Mouse (Mus musculus) embryonic fibroblast, embryonic 13.5 days (primary cell): ENCODE data around the gene Slx4ip. TPM values are rescaled to one million over a fixed set of nuclear protein-coding genes. Genes with fewer than 3 reads are reported as not detected.

Experiments used
- H3K27ac ChIP-seq: 2 replicates; pipeline ENCODE4 v1.5.1; 2012; ENCODE audit warnings: low read length, control low read depth, inconsistent platforms; ENCODE audit not compliant: insufficient read depth
- H3K4me1 ChIP-seq: 2 replicates; pipeline ENCODE4 v1.6.1; 2011; ENCODE audit warnings: low read length; ENCODE audit not compliant: control insufficient read depth, insufficient read depth
- H3K4me3 ChIP-seq: 2 replicates; pipeline ENCODE4 v1.5.1; 2011; ENCODE audit warnings: mild to moderate bottlenecking, control low read depth, low read length; ENCODE audit not compliant: insufficient read depth
- CTCF ChIP-seq: IDR thresholded peaks from 2 replicates; pipeline ENCODE4 v1.5.1; 2011; ENCODE audit warnings: mild to moderate bottlenecking, control low read depth, low read length, moderate library complexity, borderline replicate concordance; ENCODE audit not compliant: insufficient read depth
- POLR2A ChIP-seq: IDR thresholded peaks from 2 replicates; pipeline ENCODE4 v1.6.1; 2011; ENCODE audit warnings: low read depth, mild to moderate bottlenecking, control low read depth, low read length, moderate library complexity
- polyA plus RNA-seq: library from polyadenylated mRNA; stranded (reverse); fragments of >200 nt; gene quantifications from 2 replicates; pipeline ENCODE4 v1.2.4, GENCODE M21; 2011; ENCODE audit warnings: low read depth; ENCODE audit not compliant: missing spikeins, insufficient read length

The Slx4ip gene
- polyA plus RNA-seq, 1 experiment, result 7.2 TPM

DNA sequence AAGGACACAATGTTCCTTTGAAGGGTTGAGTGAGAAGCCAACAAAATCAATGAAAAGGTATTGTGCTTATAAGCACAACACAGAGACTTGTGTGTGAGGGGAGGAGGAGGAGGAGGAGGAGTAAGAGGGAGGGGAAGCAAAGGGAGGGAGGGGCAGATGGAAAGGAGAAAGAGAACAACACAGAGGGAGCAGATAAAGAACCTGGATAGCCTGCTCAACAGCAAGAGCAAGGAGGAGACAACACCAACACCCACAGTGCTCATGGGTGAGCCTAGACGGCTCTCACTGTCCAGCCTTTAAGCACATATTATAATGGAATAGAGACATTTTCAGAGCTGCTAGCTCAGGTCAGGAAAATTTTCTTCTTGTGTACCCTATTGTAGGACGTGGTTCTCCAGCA lies 18.3 kb downstream of the Slx4ip start:
- TF ChIP-seq POLR2A (no peak), CTCF (no peak)
- H3K27ac ChIP-seq, result no peak overlapping the region
- H3K4me3 ChIP-seq, result no peak overlapping the region
- no peaks in the 10 kb centered on the region for H3K4me1 ChIP-seq

DNA sequence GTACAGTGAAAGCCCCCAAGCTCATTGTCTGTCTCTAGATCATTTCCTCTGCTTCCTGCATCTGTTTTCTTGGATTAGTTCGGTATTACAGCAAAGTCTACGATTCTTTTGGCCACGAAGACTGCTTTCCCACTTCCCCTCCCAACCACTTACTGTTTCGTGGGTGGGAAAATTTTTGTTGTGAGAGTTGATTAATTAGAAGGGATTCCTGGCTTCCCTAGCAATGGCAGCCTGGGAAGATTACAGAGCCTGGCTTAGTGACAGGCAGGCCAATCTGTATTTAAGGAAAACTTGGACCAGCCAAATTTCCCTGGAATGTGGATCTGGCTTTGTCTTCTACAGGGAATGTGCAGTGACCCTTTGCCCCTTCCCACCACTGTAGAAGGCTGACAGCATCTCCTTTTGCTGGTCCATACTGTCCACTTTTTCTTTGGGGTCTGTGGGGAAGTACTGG lies 21.0 kb downstream of the Slx4ip start:
- Histone ChIP-seq H3K4me1 (peaks cover 8% of the 10 kb centered on the region), H3K4me3 (no peak overlapping the region), H3K27ac (no peak overlapping the region)
- TF ChIP-seq POLR2A (no peak), CTCF (no peak)

DNA sequence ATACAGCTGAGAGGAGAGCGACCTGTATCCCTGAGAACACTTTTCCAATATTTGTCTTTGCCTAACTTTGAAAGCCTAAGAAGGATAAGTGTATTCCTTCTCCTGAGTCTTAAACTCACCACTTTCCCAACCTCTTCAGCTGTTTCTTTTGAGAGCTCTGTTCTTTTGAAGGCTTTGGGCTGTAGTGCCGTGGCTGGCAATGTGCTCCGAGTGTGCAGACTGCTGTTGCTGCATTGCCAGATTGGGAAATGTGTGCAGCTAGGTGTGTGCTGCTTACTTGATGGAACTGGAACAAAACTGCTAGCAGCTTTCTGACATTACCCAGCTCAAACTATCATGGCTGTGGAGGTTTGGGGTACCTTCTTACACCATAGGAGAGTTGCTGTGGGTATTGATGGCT lies 22.0 kb downstream of the Slx4ip start:
- Histone ChIP-seq H3K27ac (no peak overlapping the region), H3K4me3 (no peak overlapping the region), H3K4me1 (peaks cover 8% of the 10 kb centered on the region)
- no peak for TF ChIP-seq POLR2A
- no peak for TF ChIP-seq CTCF

DNA sequence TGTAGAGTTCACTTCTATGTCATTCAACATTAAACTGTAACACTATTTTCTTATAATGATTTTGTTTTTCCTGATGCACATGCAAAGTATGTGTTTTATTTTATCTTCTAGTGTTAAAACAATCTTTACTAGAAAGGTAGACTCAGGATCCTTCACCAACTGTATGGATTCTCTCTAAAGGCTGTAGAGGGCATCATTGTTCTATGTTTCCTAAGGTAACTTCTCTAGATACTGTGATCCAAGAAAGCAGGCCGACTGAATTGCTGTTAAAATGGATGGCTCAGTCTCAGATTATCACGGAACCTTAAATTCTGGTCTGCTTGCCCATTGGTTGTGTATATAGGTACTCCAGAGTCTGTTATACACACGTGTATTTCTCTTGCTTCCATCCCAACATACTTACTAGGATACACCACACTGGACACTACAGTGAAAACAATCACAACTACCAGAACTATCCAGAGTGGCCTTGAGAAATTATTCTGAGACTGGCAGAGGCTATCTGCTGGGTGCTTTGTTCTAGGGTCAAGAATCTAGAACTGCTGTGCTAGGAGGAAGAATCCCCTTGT lies 23.4 kb downstream of the Slx4ip start:
- Histone ChIP-seq H3K4me3 (no peak overlapping the region), H3K27ac (no peak overlapping the region), H3K4me1 (peaks cover 9% of the 10 kb centered on the region)
- TF ChIP-seq CTCF (no peak), POLR2A (no peak)

DNA sequence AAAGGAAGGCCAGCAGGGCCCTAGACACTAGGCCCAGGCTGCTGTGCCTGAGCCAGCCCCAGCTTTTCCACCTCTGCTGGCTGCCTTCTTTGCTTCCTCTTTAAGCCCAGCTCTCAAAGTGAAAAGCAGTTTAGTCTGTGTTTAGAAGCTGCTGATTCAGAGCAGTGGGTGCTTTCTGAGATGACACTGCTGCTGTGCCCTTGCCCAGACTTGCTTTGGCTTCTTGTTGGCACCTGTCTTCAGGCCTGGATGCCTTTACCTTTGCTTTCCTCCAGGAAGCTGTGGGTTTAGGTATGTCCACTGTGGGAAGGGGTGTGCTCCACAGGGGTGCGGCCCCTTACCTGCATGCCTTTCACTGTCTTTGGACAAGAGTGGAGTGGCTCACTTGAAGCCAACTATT lies 28.4 kb downstream of the Slx4ip start:
- peak overlapping the region; percentile 50 for H3K27ac ChIP-seq
- peaks cover 17% of the 10 kb centered on the region for H3K4me1 ChIP-seq
- TF ChIP-seq CTCF (no peak), POLR2A (no peak)
- no peak overlapping the region for H3K4me3 ChIP-seq

DNA sequence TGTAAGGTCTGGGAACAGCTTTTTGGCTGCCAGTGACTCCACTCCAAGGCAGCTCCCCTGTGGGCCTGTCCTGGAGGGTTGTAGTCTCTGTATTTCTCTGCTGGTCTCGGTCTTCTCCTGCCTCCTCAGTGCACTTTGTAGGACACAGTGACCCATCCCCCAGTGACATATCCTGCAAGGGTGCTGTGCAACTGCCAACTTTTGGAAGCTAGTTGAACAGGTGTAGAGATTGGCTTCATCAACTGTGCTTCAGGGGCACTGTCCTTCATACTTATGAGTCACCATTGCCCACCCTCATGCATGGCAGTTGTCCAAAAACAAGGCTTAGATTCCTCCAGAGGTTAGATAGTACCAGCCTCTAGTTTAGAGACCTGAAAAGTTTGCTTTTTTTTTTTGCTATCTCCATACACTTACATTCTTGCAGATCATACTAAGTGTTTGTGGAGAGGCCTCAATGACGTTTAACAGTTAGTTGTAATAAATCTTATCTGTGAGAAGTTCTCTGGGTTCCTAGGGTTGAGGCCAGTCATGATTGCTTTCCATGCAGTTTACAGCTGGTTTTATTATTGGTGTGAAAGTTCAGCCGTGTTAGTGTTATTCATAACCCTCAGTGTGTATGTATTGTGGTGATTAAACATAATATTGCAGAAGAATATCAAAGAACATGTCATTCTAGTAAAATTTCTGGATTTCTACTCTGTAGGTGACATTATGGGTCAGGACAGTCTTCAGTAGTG lies 29.4 kb downstream of the Slx4ip start:
- Histone ChIP-seq H3K27ac (peak overlapping the region; percentile 50), H3K4me3 (no peak overlapping the region), H3K4me1 (peaks cover 14% of the 10 kb centered on the region)
- TF ChIP-seq CTCF (no peak), POLR2A (no peak)

DNA sequence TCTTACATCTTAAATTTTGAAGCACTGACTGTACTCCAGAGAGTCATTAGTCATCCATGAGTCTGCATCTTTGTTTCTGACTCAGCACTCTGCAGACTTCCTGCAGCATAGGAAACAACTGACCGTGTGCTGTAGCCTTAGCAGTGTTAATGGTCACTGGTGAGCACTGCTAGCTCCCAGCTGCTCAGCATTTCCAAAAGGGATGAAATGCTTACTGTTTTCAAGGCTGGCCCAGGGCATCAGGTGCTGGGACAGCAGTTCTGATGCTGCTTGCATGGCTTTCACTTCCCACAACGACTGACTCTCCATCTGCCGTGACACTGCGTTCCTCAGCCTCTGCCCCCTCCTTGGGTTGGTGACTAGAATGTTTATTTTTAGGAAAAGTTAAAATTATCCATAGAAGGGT lies 30.0 kb downstream of the Slx4ip start:
- TF ChIP-seq CTCF, result no peak
- TF ChIP-seq POLR2A, result peak; percentile 18; the same call in 1 of the 2 replicates
- Histone ChIP-seq H3K4me1 (peaks cover 14% of the 10 kb centered on the region), H3K4me3 (no peak overlapping the region), H3K27ac (peak overlapping the region; percentile 50)

DNA sequence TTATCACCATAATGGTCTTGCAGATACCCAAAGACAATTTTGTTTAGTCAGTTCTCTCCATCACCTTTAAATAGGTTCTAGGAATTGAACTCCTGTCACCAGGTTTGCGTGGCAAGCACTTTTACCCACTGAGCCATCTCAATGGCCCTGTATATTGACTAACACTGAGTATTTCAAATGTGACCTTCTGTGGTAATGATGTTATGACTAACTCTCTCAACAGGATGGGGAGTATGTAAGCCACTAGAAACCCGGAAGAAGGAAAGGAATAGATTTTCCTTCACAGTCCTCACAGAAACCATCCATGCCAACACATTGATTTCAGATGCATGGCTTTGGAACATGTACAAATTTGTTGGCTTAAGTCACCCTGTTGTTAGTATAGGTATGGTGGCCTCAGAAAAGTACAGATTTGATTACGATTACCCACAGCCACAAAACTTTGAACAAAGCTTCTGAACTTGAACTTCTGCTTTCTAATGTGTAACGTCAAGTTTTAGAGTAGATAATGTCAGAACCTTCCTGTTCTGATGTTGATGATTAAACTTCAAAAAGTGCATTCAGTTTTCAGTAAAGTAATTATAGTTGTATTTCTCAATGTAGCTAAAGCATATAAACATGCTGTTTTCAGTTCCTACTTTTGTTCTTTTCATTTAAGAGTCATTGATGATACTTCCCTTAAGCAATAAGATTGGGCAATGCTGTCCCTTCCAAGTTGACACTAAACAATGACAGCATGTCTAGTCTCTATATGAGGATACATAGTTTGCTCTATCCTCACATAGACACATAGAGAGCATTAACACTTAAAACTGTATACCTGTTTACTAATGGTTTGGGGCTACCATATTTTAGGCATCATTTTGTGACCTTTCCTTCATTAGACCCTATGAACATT lies 45.6 kb downstream of the Slx4ip start:
- Histone ChIP-seq H3K4me3 (no peak overlapping the region), H3K27ac (no peak overlapping the region), H3K4me1 (peaks cover 5% of the 10 kb centered on the region; the same call in 1 of the 2 replicates)
- TF ChIP-seq POLR2A, result no peak
- TF ChIP-seq CTCF, result no peak

DNA sequence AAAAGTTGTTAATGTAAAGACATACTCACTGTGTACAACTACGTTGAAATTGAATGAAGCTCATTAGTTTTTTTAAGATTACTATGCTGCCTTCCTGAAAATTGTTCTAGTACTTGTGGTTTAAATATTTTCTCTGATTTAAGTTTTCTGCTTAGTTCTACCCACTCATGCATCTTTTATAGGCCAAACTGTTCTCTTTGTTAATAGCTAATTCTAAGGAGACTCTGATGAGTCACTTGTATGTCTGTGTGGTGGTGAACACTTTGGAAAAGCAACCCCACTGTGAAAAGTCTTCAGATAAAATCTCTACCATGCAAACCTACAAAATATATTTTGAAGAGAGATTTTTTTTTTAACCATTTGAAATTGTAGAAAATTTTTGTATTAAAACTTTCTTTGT lies 47.2 kb downstream of the Slx4ip start:
- H3K4me1 ChIP-seq, result peaks cover 5% of the 10 kb centered on the region; the same call in 1 of the 2 replicates
- TF ChIP-seq CTCF (no peak), POLR2A (no peak)
- peak overlapping the region; percentile 88 for H3K27ac ChIP-seq
- no peak overlapping the region for H3K4me3 ChIP-seq

DNA sequence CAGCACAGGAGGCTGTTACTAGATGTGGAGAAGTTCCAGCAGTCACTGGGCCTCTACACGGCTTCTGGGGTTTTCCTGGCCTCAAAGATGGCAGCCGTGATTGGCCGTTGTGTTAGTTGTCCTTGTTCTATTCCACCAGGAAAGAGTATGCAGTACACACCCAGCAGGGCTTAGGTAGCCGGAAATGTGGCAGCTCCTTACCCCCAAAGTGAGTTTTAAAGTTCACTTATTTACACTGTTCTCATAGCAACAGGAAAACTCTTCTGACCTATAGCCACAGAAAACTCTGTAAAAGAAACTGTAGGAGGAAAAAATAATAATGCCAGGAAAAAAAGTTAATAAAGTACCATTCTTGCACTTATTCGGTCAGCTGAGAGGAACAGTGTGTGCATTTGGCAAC lies 55.3 kb downstream of the Slx4ip start:
- no peak overlapping the region; the same call in 1 of the 2 replicates for H3K27ac ChIP-seq
- no peak overlapping the region for H3K4me3 ChIP-seq
- no peaks in the 10 kb centered on the region for H3K4me1 ChIP-seq
- no peak for TF ChIP-seq CTCF
- no peak for TF ChIP-seq POLR2A

DNA sequence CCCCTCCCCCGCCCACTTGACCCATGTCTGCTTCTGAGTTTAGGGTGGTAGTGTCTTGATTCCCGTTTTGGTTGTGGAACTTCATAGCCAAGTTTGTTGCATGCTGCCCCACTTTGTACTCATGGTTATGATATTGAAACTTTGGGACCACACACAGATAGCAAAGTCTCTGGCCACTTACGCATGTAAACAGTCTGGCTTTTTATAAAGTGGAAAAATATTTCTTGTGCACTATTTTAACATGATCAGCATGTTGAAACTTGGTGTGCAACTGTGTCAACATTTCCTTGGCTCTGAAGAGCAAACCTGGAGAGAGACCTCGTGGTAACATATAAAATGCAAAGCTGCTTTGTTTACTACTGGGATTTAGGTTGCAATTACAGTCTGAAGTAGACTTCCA lies 56.5 kb downstream of the Slx4ip start:
- Histone ChIP-seq H3K27ac (no peak overlapping the region), H3K4me3 (no peak overlapping the region), H3K4me1 (no peaks in the 10 kb centered on the region)
- TF ChIP-seq POLR2A (no peak), CTCF (no peak)
